Comparison of ENCODE assay signal across 12 mouse cellular contexts in genomic region chr11:8147790-8148484, GRCm38 (mm10).
DNase-seq lines count a peak whose midpoint lies in the region; ATAC-seq lines count a peak whose summit lies in the region.
"Had no signal": no experiment of that assay in that cellular context is flagged by ENCODE, and none has a peak within 500 bp of the region (broad histone marks: within the 10 kb centered on the region; RNA-seq: fewer than 3 reads in every experiment).

No protein-coding gene starts in this region.

- H3K4me2 ChIP-seq in forebrain, embryonic 15.5 days (replicated peaks): no peak overlapping the region
- H3K4me2 ChIP-seq in embryonic facial prominence, embryonic 15.5 days (replicated peaks): 0 out of 2 replicates have a peak overlapping the region, but pooled peaks have one; percentile 10
- H3K4me2 ChIP-seq in midbrain, embryonic 14.5 days (ENCODE audit: low read length): peak overlapping the region; percentile 21
- H3K4me2 ChIP-seq: limb, embryonic 12.5 days; lung, embryonic 14.5 days had no signal

- 19% methylated on average over 6 of the region's 6 CpGs for WGBS in forebrain, embryonic 10.5 days
- 5% methylated on average over 6 of the region's 6 CpGs for WGBS in forebrain, embryonic 15.5 days
- 30% methylated on average over 6 of the region's 6 CpGs for WGBS in embryonic facial prominence, embryonic 15.5 days
- WGBS in midbrain, embryonic 14.5 days: 6% methylated on average over 6 of the region's 6 CpGs

- no peak overlapping the region for H3K9ac ChIP-seq in forebrain, embryonic 15.5 days (replicated peaks)
- no peak overlapping the region for H3K9ac ChIP-seq in embryonic facial prominence, embryonic 15.5 days
- no peak overlapping the region for H3K9ac ChIP-seq in midbrain, embryonic 14.5 days (replicated peaks; ENCODE audit: low read length)
- H3K9ac ChIP-seq: limb, embryonic 12.5 days; lung, embryonic 14.5 days had no signal

- peak overlapping the region; percentile 51 for H3K27ac ChIP-seq in forebrain, embryonic 10.5 days
- no peak overlapping the region for H3K27ac ChIP-seq in forebrain, embryonic 15.5 days (replicated peaks)
- H3K27ac ChIP-seq in embryonic facial prominence, embryonic 15.5 days (replicated peaks): no peak overlapping the region
- no peak overlapping the region for H3K27ac ChIP-seq in midbrain, embryonic 14.5 days (replicated peaks; ENCODE audit: low read depth, low read length)
- H3K27ac ChIP-seq: limb, embryonic 12.5 days had no signal

- DNase-seq in forebrain, embryonic 10.5 days (ENCODE audit: extremely low spot score, low spot score): peak; percentile 17
- peak; percentile 14 for DNase-seq in NIH3T3 (ENCODE audit: low read depth)
- DNase-seq in midbrain, embryonic 14.5 days: peak; percentile 45
- DNase-seq in testis, postnatal 10 days (ENCODE audit: low spot score): no peak
- no peak for DNase-seq in adrenal gland, adult 2 months
- DNase-seq in thymus, adult 18-20 months: no peak
- DNase-seq: heart, postnatal 14 days; kidney, adult 2 months; lung, embryonic 14.5 days had no signal

- no peak overlapping the region for H3K4me3 ChIP-seq in forebrain, embryonic 10.5 days
- no peak overlapping the region for H3K4me3 ChIP-seq in forebrain, embryonic 15.5 days
- H3K4me3 ChIP-seq in embryonic facial prominence, embryonic 15.5 days (replicated peaks): no peak overlapping the region
- H3K4me3 ChIP-seq in midbrain, embryonic 14.5 days (replicated peaks; ENCODE audit: low read depth, low read length): no peak overlapping the region
- H3K4me3 ChIP-seq: limb, embryonic 12.5 days had no signal

- no peak for ATAC-seq in forebrain, embryonic 15.5 days (replicated peaks)
- no peak for ATAC-seq in embryonic facial prominence, embryonic 15.5 days (ENCODE audit: insufficient number of reproducible peaks, low FRiP score, low TSS enrichment, low read depth)
- no peak; the same call in 1 of the 2 replicates for ATAC-seq in midbrain, embryonic 14.5 days (ENCODE audit: low FRiP score, low TSS enrichment)

- peaks cover 20% of the 10 kb centered on the region for H3K4me1 ChIP-seq in forebrain, embryonic 10.5 days
- no peaks in the 10 kb centered on the region; the same call in 1 of the 2 replicates for H3K4me1 ChIP-seq in forebrain, embryonic 15.5 days
- H3K4me1 ChIP-seq in embryonic facial prominence, embryonic 15.5 days: peaks cover 17% of the 10 kb centered on the region; the same call in 1 of the 2 replicates
- H3K4me1 ChIP-seq in midbrain, embryonic 14.5 days (ENCODE audit: control insufficient read depth, insufficient read depth, low read length): 0 out of 2 replicates have a peak, but pooled peaks cover 2% of the 10 kb centered on the region
- H3K4me1 ChIP-seq: limb, embryonic 12.5 days had no signal

- H3K27me3 ChIP-seq in forebrain, embryonic 10.5 days (ENCODE audit: poor library complexity, severe bottlenecking): no peaks in the 10 kb centered on the region
- H3K27me3 ChIP-seq in forebrain, embryonic 15.5 days: no peaks in the 10 kb centered on the region
- no peaks in the 10 kb centered on the region for H3K27me3 ChIP-seq in embryonic facial prominence, embryonic 15.5 days
- H3K27me3 ChIP-seq in midbrain, embryonic 14.5 days (ENCODE audit: control insufficient read depth, insufficient read depth, low read length): no peaks in the 10 kb centered on the region
- H3K27me3 ChIP-seq: limb, embryonic 12.5 days had no signal

- H3K9me3 ChIP-seq in forebrain, embryonic 10.5 days: no peaks in the 10 kb centered on the region
- no peaks in the 10 kb centered on the region for H3K9me3 ChIP-seq in forebrain, embryonic 15.5 days
- no peaks in the 10 kb centered on the region for H3K9me3 ChIP-seq in embryonic facial prominence, embryonic 15.5 days (replicated peaks)
- H3K9me3 ChIP-seq in midbrain, embryonic 14.5 days (ENCODE audit: control insufficient read depth, low read length): no peaks in the 10 kb centered on the region
- H3K9me3 ChIP-seq: limb, embryonic 12.5 days had no signal

- H3K36me3 ChIP-seq in forebrain, embryonic 10.5 days (replicated peaks): no peaks in the 10 kb centered on the region
- no peaks in the 10 kb centered on the region for H3K36me3 ChIP-seq in forebrain, embryonic 15.5 days
- no peaks in the 10 kb centered on the region for H3K36me3 ChIP-seq in embryonic facial prominence, embryonic 15.5 days
- H3K36me3 ChIP-seq in midbrain, embryonic 14.5 days (ENCODE audit: control insufficient read depth, insufficient read depth, low read length): no peaks in the 10 kb centered on the region
- H3K36me3 ChIP-seq: limb, embryonic 12.5 days had no signal

Comparison
In these comparisons a context has a peak if more than half of its experiments do, and no peak if none do; other contexts are left out.
1. DNase-seq: peak in forebrain, embryonic 10.5 days (single experiment), NIH3T3 (single experiment) and midbrain, embryonic 14.5 days (single experiment); none in testis, postnatal 10 days (single experiment), adrenal gland, adult 2 months (single experiment) and thymus, adult 18-20 months (0 of 2).